Mouse (Mus musculus): ENCODE results near the gene 2410131K14Rik. TPM values are rescaled to one million over a fixed set of nuclear protein-coding genes. Genes with fewer than 3 reads are reported as not detected.

The 2410131K14Rik gene
- polyA plus RNA-seq, 1 experiment from 2014 or later = 14.0 TPM

GRCm38 (mm10) chr5:118294086-118294864 lies 49.2 kb downstream of the 2410131K14Rik start:
- peak overlapping the region; percentile 45 for H3K4me2 ChIP-seq
- ATAC-seq = peak; percentile 93
- WGBS = 13% methylated on average over 23 of the region's 23 CpGs
- H3K9ac ChIP-seq = no peak overlapping the region; the same call in 1 of the 2 replicates
- H3K36me3 ChIP-seq (ENCODE audit: poor library complexity, severe bottlenecking) = no peaks in the 10 kb centered on the region
- peaks cover 46% of the 10 kb centered on the region for H3K4me1 ChIP-seq
- H3K27me3 ChIP-seq = no peaks in the 10 kb centered on the region
- 0 out of 2 replicates have a peak overlapping the region, but pooled peaks have one; percentile 12 for H3K4me3 ChIP-seq
- H3K27ac ChIP-seq = peak overlapping the region; percentile 83
- no peaks in the 10 kb centered on the region for H3K9me3 ChIP-seq (replicated peaks)

- Histone ChIP-seq H3K27ac (peak overlapping the region; percentile 83), H3K4me2 (peak overlapping the region; percentile 45), H3K9me3 (replicated peaks) (no peaks in the 10 kb centered on the region), H3K9ac (no peak overlapping the region), H3K36me3 (ENCODE audit: poor library complexity, severe bottlenecking) (no peaks in the 10 kb centered on the region), H3K27me3 (no peaks in the 10 kb centered on the region), H3K4me3 (no peak overlapping the region), H3K4me1 (peaks cover 50% of the 10 kb centered on the region)
- no peak; the same call in 1 of the 2 replicates for ATAC-seq
- 76% methylated on average over 7 of the region's 7 CpGs for WGBS
These were observed 49.8 kb downstream of the 2410131K14Rik start for GRCm38 (mm10) chr5:118294865-118295258.

GRCm38 (mm10) chr5:118297338-118297746 lies 52.3 kb downstream of the 2410131K14Rik start:
- no peak overlapping the region for H3K4me3 ChIP-seq
- no peaks in the 10 kb centered on the region for H3K27me3 ChIP-seq
- H3K36me3 ChIP-seq (ENCODE audit: poor library complexity, severe bottlenecking) = no peaks in the 10 kb centered on the region
- H3K4me2 ChIP-seq = no peak overlapping the region
- peak overlapping the region; percentile 2; the same call in 1 of the 2 replicates for H3K27ac ChIP-seq
- H3K4me1 ChIP-seq = peaks cover 50% of the 10 kb centered on the region
- H3K9me3 ChIP-seq (replicated peaks) = no peaks in the 10 kb centered on the region
- H3K9ac ChIP-seq = 0 out of 2 replicates have a peak overlapping the region, but pooled peaks have one; percentile 22
- no peak for ATAC-seq
- WGBS = 27% methylated on average over 12 of the region's 12 CpGs

- no peak for ATAC-seq
- Histone ChIP-seq H3K36me3 (ENCODE audit: poor library complexity, severe bottlenecking) (no peaks in the 10 kb centered on the region), H3K27ac (no peak overlapping the region)
These were observed 54.8 kb downstream of the 2410131K14Rik start for GRCm38 (mm10) chr5:118299720-118300400.

GRCm38 (mm10) chr5:118302466-118303155 lies 57.6 kb downstream of the 2410131K14Rik start:
- no peaks in the 10 kb centered on the region for H3K36me3 ChIP-seq (ENCODE audit: poor library complexity, severe bottlenecking)
- no peak overlapping the region for H3K4me3 ChIP-seq
- H3K4me2 ChIP-seq = no peak overlapping the region
- H3K27ac ChIP-seq = no peak overlapping the region
- no peak overlapping the region for H3K9ac ChIP-seq
- H3K4me1 ChIP-seq = peaks cover 21% of the 10 kb centered on the region
- no peak for ATAC-seq
- no peaks in the 10 kb centered on the region for H3K9me3 ChIP-seq (replicated peaks)
- 80% methylated on average over 9 of the region's 9 CpGs for WGBS
- H3K27me3 ChIP-seq = no peaks in the 10 kb centered on the region

More at GRCm38 (mm10) chr5:118299720-118300400, 54.8 kb downstream of the 2410131K14Rik start:
- Histone ChIP-seq H3K4me1 (peaks cover 30% of the 10 kb centered on the region), H3K27me3 (no peaks in the 10 kb centered on the region), H3K9ac (no peak overlapping the region), H3K9me3 (replicated peaks) (no peaks in the 10 kb centered on the region), H3K4me3 (no peak overlapping the region), H3K4me2 (no peak overlapping the region)
- WGBS = 77% methylated on average over 11 of the region's 11 CpGs

GRCm38 (mm10) chr5:118304970-118305618 lies 60.1 kb downstream of the 2410131K14Rik start:
- H3K4me1 ChIP-seq = peaks cover 8% of the 10 kb centered on the region
- no peak overlapping the region for H3K9ac ChIP-seq
- no peaks in the 10 kb centered on the region for H3K36me3 ChIP-seq (ENCODE audit: poor library complexity, severe bottlenecking)
- WGBS = 91% methylated on average over 19 of the region's 19 CpGs
- H3K27ac ChIP-seq = no peak overlapping the region
- no peaks in the 10 kb centered on the region for H3K27me3 ChIP-seq
- H3K4me3 ChIP-seq = no peak overlapping the region
- ATAC-seq = no peak
- H3K4me2 ChIP-seq = no peak overlapping the region
- no peaks in the 10 kb centered on the region for H3K9me3 ChIP-seq (replicated peaks)

- WGBS = 97% methylated on average over 6 of the region's 6 CpGs
- no peak for ATAC-seq
- H3K4me3 ChIP-seq = no peak overlapping the region
These were observed 65.4 kb downstream of the 2410131K14Rik start for GRCm38 (mm10) chr5:118310389-118310788.

GRCm38 (mm10) chr5:118311251-118311650 lies 66.2 kb downstream of the 2410131K14Rik start:
- ATAC-seq = no peak
- H3K4me1 ChIP-seq = peaks cover 8% of the 10 kb centered on the region
- H3K27me3 ChIP-seq = no peaks in the 10 kb centered on the region
- 66% methylated on average over 10 of the region's 10 CpGs for WGBS
- H3K4me3 ChIP-seq = no peak overlapping the region
- H3K9me3 ChIP-seq (replicated peaks) = no peaks in the 10 kb centered on the region
- H3K27ac ChIP-seq = no peak overlapping the region
- no peak overlapping the region for H3K9ac ChIP-seq
- H3K4me2 ChIP-seq = no peak overlapping the region
- no peaks in the 10 kb centered on the region for H3K36me3 ChIP-seq (ENCODE audit: poor library complexity, severe bottlenecking)

More at GRCm38 (mm10) chr5:118310389-118310788, 65.4 kb downstream of the 2410131K14Rik start:
- no peaks in the 10 kb centered on the region for H3K27me3 ChIP-seq
- H3K27ac ChIP-seq = no peak overlapping the region
- H3K36me3 ChIP-seq (ENCODE audit: poor library complexity, severe bottlenecking) = no peaks in the 10 kb centered on the region
- no peaks in the 10 kb centered on the region for H3K9me3 ChIP-seq (replicated peaks)
- H3K4me1 ChIP-seq = peaks cover 8% of the 10 kb centered on the region
- H3K9ac ChIP-seq = no peak overlapping the region
- H3K4me2 ChIP-seq = no peak overlapping the region

GRCm38 (mm10) chr5:118313766-118314165 lies 68.7 kb downstream of the 2410131K14Rik start:
- WGBS = 92% methylated on average over 6 of the region's 6 CpGs
- Histone ChIP-seq H3K4me2 (no peak overlapping the region), H3K36me3 (ENCODE audit: poor library complexity, severe bottlenecking) (no peaks in the 10 kb centered on the region), H3K9ac (no peak overlapping the region), H3K27me3 (no peaks in the 10 kb centered on the region), H3K9me3 (replicated peaks) (no peaks in the 10 kb centered on the region), H3K4me1 (peaks cover under 1% of the 10 kb centered on the region; the same call in 1 of the 2 replicates), H3K27ac (no peak overlapping the region), H3K4me3 (no peak overlapping the region)
- ATAC-seq = no peak

Data from forebrain, embryonic 13.5 days (tissue).